Mouse (Mus musculus) thymus, postnatal 4 days (tissue): ENCODE data around the gene Apbb2.

Experiments used
- DNase-seq: peaks from one replicate; pipeline ENCODE4 v3.0.0; 2021

Gene Apbb2

DNA sequence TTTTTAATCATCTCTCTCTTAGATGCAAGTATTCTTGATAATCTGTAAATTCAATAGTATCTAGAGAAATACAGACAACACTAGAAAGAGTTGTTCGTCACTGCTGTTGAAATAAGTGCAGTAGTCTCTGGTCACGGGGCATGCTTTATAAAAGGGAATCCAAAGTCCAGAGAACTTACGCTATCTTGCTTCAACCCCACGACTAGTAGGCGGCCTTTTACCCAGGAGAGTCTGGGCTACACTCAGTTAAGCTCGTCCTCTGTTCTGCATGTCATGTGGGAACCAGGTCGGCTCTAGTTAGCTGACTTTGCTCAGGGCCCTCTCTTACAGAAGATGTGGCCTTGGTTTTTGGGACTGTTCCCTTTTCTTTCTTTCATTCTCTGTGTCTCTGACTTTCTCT lies 289.8 kb downstream of the Apbb2 start:
- no peak for DNase-seq

- DNase-seq, result no peak
Observed at GRCm38 (mm10) chr5:66327949-66328726, 290.4 kb downstream of the Apbb2 start.

- peak; percentile 19 for DNase-seq
Observed at GRCm38 (mm10) chr5:66326395-66326794, 292.2 kb downstream of the Apbb2 start.

DNA sequence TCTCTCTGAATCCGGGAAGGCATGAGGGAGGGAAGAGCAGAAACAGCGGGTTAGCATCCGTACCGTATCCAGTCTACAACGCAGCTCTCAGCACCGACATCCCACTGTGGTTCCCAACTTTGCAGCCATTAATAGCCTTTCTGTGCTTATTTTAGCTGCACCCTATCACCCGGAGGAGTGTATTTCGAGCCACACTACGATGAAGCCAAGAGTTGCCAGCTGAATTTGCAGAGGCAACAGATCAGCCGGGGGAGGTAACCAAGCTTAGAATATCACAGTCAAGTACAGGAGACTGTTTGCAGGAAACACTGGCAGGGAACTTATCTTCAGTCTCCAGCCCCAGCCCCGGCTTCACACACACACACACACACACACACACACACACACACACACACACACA lies 295.0 kb downstream of the Apbb2 start:
- DNase-seq, result no peak

DNA sequence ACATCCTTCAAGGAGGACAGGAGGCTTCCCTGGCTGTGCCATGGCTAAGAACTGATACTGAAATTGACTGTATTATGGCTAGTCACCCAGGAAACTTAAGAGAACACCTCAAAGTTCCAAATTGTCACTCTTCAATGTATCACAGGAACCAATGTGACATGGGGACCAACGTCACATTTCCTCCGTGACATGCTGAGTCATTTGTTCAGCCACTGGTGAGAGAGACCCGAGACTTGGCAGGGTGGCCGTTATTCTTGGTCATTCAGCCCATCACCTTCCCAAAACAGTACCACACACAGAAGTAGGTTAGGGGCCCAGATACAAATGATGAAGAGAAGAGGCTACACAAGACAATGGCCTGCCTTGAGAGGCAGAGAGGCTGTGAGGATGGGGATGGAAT lies 295.5 kb downstream of the Apbb2 start:
- no peak for DNase-seq

DNA sequence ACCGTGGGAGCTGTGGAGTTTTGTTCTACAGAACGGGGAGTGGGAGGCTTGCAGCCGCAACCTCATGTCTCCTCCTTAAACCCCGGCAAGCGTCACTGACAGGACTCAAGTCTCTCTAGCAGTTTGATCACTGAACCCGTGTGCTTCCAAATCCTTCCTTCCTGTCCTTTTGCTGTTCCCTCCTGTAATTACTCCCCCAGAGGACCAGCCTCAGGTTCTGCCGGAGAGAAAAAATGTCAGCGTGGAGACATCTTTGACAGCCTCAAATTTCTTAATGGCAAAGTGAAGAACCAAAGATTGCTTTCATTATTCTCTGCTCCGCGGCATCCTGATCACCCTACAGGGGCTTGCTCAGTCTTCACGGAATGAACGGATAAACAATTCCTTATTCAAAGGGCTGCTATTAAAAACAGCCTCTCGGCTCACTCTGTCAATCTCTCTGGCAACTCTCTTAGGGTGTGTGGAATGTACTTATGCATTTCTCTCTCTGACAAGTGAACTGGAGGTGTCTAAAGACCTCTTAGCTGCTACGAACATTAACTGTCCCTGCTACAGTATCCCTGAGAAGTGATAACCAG lies 298.7 kb downstream of the Apbb2 start:
- no peak for DNase-seq

GRCm38 (mm10) chr5:66319341-66319740 lies 299.2 kb downstream of the Apbb2 start:
- peak; percentile 91 for DNase-seq

- no peak for DNase-seq
Observed at GRCm38 (mm10) chr5:66315791-66316190, 302.8 kb downstream of the Apbb2 start.

DNA sequence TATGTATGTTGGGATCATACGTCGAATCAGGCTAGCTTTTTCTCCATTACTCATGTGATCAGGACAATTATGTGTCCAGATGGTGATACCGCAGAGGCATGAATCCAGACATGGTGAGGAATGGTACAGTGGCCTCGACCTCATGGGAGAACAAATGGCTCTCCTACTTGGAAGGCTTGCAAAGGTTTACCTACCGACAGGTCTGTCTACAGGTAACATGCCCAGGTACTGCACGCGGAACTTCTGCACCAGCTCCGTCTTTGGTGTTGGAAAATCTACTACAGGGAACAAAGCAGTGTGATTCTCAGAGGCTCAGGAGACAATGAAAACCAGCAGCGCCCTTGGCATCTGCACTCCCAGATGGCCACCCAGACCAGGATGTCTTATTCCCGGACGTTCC lies 307.8 kb downstream of the Apbb2 start:
- no peak for DNase-seq

GRCm38 (mm10) chr5:66310328-66310727 lies 308.3 kb downstream of the Apbb2 start:
- DNase-seq, result no peak

DNA sequence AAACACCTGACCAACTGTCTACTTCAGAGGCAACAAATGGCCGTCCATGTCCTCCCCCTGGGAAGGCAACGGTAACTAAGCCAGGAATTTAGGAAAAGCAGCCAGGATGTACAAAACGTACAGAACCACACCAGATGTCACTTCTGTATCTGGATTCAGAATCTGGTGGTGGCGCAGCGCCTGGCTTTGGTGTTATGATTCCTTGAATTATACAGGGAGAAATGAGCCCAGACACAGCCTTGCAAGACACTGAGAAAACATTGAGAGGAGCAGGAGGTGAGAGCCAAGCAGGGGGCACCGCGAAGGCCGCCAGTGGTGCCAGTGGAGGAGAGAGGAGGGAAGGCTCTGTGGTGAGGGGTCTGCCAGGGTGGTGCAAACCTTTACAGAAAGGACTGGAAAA lies 313.1 kb downstream of the Apbb2 start:
- no peak for DNase-seq

- no peak for DNase-seq
Observed at GRCm38 (mm10) chr5:66304300-66305067, 314.1 kb downstream of the Apbb2 start.

DNA sequence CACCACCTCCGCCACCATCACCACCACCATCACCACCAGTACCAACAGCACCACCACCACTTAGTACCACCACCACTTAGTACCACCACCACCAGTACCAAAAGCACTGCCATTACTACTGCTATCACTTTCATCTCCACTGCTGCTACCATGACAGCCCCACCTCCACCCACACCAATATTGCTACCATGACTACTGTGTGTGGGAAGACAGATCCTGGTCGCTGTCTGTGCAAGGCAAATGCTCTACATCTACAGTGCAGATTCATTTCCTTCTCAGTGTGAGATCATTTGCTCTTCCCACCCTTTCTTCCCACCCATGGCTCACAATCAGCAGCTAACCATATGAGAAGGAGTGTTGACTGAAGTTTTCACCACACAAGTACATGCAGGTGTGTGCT lies 315.7 kb downstream of the Apbb2 start:
- DNase-seq, result no peak

DNA sequence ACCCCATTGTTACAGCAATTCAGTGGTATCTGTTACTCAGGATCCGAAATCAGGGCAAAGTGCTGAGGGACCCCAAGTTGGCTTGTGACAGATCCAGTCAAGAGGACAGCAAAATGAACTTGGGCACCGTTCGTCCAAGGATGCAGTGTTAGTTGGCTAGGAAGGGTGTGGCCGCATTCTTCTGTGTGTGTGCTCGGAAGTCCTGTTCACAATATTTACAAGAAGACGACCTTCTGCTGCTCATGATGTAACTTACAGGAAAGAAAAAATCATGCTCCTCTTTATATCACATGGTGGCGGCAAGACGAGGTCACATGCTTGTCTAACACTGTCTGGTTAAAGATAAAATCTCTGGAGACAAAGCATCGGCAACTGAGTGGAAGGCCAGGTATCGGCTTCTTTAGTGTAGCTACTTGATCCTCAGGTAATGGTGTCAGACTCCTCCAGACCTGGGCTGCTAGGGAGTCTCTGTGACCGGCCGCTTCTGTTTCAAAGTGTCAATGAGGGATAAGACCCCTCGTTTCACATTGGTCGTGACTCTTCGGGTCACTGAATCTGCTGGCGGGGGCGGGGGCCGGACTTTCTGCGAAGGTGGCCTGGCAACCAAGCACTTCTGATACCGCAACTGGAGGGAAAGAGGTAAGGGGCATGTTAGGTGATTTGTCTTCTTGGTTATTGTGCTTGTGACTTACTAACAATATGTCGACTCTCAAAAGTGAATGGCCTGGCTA lies 316.3 kb downstream of the Apbb2 start:
- no peak for DNase-seq

GRCm38 (mm10) chr5:66300576-66300975 lies 318.0 kb downstream of the Apbb2 start:
- no peak for DNase-seq

DNA sequence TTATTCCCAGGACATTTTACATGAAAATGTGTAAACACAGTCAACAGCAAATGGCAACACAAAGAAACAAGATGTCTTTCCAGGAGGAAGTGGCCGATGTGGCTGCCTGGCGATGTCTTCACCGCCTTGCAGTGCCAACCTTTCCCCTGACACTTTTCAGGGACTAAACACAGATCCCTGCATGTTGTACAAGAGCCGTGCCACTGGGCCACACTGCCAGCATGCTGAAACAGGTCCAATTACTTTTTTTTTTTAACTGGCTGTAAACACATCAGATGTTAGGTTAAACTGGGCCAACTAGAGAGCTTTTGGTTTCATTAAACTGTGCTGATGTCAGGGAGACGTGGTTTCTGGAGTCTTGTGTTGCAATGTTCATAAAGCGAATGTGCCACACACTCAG lies 319.7 kb downstream of the Apbb2 start:
- DNase-seq, result no peak

- no peak for DNase-seq
Observed at GRCm38 (mm10) chr5:66296116-66296515, 322.5 kb downstream of the Apbb2 start.

DNA sequence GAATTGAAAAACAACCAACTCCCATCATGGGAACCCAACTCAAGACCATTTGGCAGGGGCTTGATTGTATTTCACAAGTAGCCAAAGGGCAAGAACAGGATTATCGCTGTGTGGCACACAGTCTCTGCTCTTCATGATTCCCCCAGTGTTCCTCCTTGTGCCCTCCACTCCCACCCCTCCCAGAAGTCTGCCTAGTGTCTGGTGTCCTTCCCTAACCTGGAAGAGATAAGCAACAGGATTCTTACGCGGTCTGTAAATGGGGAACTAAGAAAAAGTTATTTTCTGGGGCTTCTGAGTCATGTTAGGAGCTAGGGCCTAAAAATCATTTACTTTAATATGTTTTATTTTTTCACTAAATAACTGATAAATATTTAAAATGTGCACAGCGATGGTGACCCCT lies 323.6 kb downstream of the Apbb2 start:
- no peak for DNase-seq

DNA sequence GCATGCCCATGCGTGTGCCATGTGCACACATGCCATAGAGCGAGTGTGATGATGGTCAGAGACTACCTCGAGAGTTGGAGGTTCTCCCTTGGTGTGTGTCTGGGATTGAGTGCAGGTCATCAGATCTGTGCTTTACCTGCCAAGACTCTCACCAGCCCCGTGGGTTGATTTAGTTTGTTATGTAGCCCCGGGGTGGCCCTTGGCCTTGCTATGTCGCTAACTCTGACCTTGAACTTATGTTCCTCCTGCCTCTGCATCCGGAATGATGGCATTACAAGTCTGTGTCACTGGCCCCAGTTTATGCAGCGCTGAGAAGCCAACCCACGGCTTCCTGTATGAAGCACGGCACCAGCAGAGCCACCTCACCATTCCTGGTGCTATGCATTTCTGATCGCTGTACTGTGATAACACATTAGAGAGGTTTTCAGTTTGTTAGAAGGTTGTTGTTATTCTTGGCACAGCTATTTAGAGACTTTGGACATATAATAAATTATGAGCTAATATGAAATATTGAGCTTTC lies 324.4 kb downstream of the Apbb2 start:
- DNase-seq, result peak; percentile 16

GRCm38 (mm10) chr5:66280742-66281141 lies 337.8 kb downstream of the Apbb2 start:
- DNase-seq, result no peak

DNA sequence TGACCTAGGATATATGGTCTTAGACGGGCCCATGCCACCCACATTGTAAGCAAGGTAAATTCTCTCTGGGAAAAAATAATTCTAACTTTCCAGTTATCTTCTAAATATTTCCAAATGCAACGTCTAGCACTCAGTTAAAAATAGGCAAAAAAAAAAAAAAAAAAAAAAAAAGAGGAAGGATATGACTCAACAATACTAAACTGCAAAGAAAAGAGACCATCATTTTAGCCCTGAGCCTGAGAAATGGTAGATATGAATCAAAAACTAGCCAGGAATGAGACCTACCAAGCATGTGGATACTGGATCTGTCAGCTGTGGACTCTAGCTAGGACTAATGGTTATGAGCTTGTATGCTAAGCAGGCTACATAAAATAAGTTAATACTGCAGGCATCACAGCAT lies 338.9 kb downstream of the Apbb2 start:
- DNase-seq, result no peak

DNA sequence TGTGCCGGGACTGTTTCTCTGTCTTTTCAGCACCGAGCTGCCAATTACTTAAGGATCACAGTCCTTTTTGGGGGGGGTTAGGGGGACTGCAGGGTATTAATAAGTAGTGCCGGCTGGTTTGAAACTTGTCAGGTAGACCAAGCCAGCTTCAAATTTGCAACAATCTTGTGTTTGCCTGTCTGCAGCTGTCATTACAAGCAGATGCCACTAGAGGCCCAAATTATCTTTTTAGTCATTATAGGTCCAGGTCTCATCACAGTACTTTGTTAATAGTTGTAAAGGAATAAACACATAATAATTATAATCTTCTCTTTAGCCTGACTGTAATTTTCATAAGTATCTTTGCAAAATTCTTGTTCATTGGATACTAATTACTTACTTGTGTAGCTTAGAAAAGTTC lies 344.2 kb downstream of the Apbb2 start:
- no peak for DNase-seq

DNA sequence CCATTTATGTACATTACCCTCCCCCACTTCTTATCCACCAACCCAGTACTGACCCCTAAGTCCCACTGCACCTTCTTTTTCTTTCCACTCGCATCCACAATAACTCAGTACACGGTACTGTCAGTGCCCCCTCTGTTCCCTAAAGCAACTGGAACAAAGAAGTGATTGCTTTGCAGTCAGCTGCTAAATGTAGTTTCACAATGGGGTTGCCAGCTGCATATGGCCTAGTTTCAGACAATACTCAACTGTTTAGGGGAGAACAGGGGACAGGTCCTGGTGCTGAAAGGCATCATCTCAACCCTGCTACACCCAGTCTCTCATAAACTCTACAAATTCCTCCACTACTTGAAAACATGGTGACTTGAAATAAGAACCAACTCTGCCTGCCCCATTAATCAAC lies 347.4 kb downstream of the Apbb2 start:
- no peak for DNase-seq
